Mouse (Mus musculus): ENCODE measurements around the gene Aldh3b3. TPM values are rescaled to one million over a fixed set of nuclear protein-coding genes. Genes with fewer than 3 reads are reported as not detected.
A peak's percentile ranks its signal among the peaks of the same experiment; 100 is the strongest.

The Aldh3b3 gene
- polyA plus RNA-seq, 1 experiment from 2014 or later, result 0.07 TPM

DNA sequence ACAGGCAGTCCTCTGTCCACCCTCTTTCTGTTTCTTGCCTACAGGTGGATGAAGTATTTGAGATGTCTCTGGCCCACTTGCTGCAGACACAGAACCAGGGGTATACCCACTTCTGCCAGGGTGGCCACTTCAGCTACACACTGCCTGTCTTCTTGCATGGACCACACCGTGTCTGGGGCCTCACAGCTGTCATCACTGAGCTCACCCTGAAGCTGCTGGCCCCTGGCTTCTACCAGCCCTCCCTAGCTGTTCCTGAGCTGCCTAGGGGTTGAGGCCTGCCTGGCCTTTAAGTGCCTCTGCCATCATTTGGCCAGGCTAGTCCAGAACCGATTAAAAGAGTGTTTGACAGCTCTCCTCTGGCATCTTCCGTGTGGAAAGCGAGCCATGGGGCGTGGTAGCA lies 43.3 kb downstream of the Aldh3b3 start:
- 72% methylated on average over 5 of the region's 5 CpGs for WGBS
- no peak overlapping the region for H3K9ac ChIP-seq (ENCODE audit: low read depth, low read length)
- no peak for TF ChIP-seq CTCF (IDR thresholded peaks at IDR 0.05; ENCODE audit: low read depth)
- no peak overlapping the region for H3K27ac ChIP-seq
- no peaks in the 10 kb centered on the region for H3K27me3 ChIP-seq (ENCODE audit: insufficient read depth, low read length)
- ATAC-seq (replicated peaks; ENCODE audit: low FRiP score, low read depth) (no peak), DNase-seq (ENCODE audit: low spot score) (no peak)
- H3K4me3 ChIP-seq (replicated peaks; ENCODE audit: low read depth, low read length), result no peak overlapping the region
- H3K4me2 ChIP-seq (ENCODE audit: low read length), result peak overlapping the region; percentile 96; the same call in 1 of the 2 replicates
- no peaks in the 10 kb centered on the region for H3K36me3 ChIP-seq (ENCODE audit: insufficient read depth, low read length)
- H3K4me1 ChIP-seq (replicated peaks; ENCODE audit: insufficient read depth, low read length), result peaks cover 9% of the 10 kb centered on the region; the same call in 1 of the 2 replicates
- no peaks in the 10 kb centered on the region for H3K9me3 ChIP-seq (replicated peaks; ENCODE audit: low read length)

DNA sequence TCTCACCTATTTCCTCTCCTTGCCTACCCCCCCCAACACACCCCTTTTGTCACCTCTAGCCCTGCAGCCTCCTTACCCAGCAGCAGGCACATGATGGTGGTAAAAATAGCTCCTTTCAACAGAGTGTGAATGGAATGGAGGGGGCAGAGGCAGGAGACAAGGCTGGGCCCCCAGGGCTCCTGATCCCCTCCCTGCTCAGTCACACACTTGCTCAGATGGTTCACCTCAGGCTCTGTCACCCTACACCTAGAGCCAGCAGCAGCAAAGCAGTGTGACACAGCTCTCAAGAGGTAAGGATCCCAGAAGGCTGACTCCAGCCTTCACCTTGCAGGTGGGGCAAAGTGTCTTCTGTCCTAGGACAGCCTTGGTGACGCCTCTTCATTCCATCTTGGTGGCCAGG lies 44.7 kb downstream of the Aldh3b3 start, which contains the start of gene Doc2g:
Gene Doc2g, plus strand, starts transcription at position 202 of the 400 bp plus-strand sequence.
- no peak for TF ChIP-seq CTCF (IDR thresholded peaks at IDR 0.05; ENCODE audit: low read depth)
- 46% methylated on average over 1 of the region's 1 CpGs for WGBS
- Histone ChIP-seq H3K9ac (ENCODE audit: low read depth, low read length) (no peak within 1 kb of the TSS), H3K36me3 (ENCODE audit: insufficient read depth, low read length) (peaks cover 13% of the 10 kb centered on the region), H3K4me2 (ENCODE audit: low read length) (no peak within 1 kb of the TSS), H3K27ac (no peak within 1 kb of the TSS), H3K4me1 (replicated peaks; ENCODE audit: insufficient read depth, low read length) (peaks cover 8% of the 10 kb centered on the region; the same call in 1 of the 2 replicates), H3K9me3 (replicated peaks; ENCODE audit: low read length) (no peaks in the 10 kb centered on the region), H3K27me3 (ENCODE audit: insufficient read depth, low read length) (no peaks in the 10 kb centered on the region), H3K4me3 (replicated peaks; ENCODE audit: low read depth, low read length) (no peak within 1 kb of the TSS)
- ATAC-seq (replicated peaks; ENCODE audit: low FRiP score, low read depth) (no peak), DNase-seq (ENCODE audit: low spot score) (no peak)

GRCm38 (mm10) chr19:4003641-4004040 lies 45.2 kb downstream of the Aldh3b3 start:
- no peak for DNase-seq (ENCODE audit: low spot score)
- Histone ChIP-seq H3K4me1 (replicated peaks; ENCODE audit: insufficient read depth, low read length) (peaks cover 8% of the 10 kb centered on the region; the same call in 1 of the 2 replicates), H3K27ac (no peak overlapping the region), H3K9ac (ENCODE audit: low read depth, low read length) (no peak overlapping the region), H3K4me2 (ENCODE audit: low read length) (no peak overlapping the region), H3K4me3 (replicated peaks; ENCODE audit: low read depth, low read length) (no peak overlapping the region), H3K36me3 (ENCODE audit: insufficient read depth, low read length) (peaks cover 18% of the 10 kb centered on the region), H3K9me3 (replicated peaks; ENCODE audit: low read length) (no peaks in the 10 kb centered on the region), H3K27me3 (ENCODE audit: insufficient read depth, low read length) (no peaks in the 10 kb centered on the region)
- ATAC-seq (replicated peaks; ENCODE audit: low FRiP score, low read depth), result no peak
- 72% methylated on average over 12 of the region's 12 CpGs for WGBS
- no peak for TF ChIP-seq CTCF (IDR thresholded peaks at IDR 0.05; ENCODE audit: low read depth)

DNA sequence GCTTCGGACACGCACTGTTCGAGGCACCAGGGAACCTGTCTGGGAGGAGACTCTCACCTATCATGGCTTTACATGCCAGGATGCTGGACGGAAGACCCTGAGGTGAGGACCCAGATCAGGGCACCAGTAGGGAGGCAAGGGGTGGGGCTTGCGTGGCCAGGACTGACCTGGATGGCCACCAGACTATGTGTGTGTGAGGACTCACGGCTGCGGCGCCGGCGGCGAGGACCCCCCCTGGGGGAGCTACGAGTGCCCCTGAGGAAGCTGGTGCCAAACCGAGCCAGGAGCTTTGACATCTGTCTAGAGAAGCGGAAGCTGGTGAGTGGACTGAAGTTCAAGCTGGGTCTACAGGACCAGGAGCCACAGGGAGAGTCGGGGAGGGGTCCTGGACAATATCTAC lies 45.9 kb downstream of the Aldh3b3 start:
- H3K4me3 ChIP-seq (replicated peaks; ENCODE audit: low read depth, low read length), result no peak overlapping the region
- H3K27me3 ChIP-seq (ENCODE audit: insufficient read depth, low read length), result no peaks in the 10 kb centered on the region
- H3K27ac ChIP-seq, result no peak overlapping the region
- H3K4me2 ChIP-seq (ENCODE audit: low read length), result no peak overlapping the region
- H3K9me3 ChIP-seq (replicated peaks; ENCODE audit: low read length), result no peaks in the 10 kb centered on the region
- no peak overlapping the region for H3K9ac ChIP-seq (ENCODE audit: low read depth, low read length)
- peaks cover 8% of the 10 kb centered on the region; the same call in 1 of the 2 replicates for H3K4me1 ChIP-seq (replicated peaks; ENCODE audit: insufficient read depth, low read length)
- ATAC-seq (replicated peaks; ENCODE audit: low FRiP score, low read depth), result no peak
- H3K36me3 ChIP-seq (ENCODE audit: insufficient read depth, low read length), result peaks cover 23% of the 10 kb centered on the region
- TF ChIP-seq CTCF (IDR thresholded peaks at IDR 0.05; ENCODE audit: low read depth), result no peak
- DNase-seq (ENCODE audit: low spot score), result no peak
- WGBS, result 83% methylated on average over 15 of the region's 15 CpGs

- DNase-seq (ENCODE audit: low spot score) (no peak), ATAC-seq (replicated peaks; ENCODE audit: low FRiP score, low read depth) (no peak)
- H3K9me3 ChIP-seq (replicated peaks; ENCODE audit: low read length), result no peaks in the 10 kb centered on the region
- WGBS, result 86% methylated on average over 9 of the region's 9 CpGs
- no peak overlapping the region for H3K9ac ChIP-seq (ENCODE audit: low read depth, low read length)
- peaks cover 8% of the 10 kb centered on the region; the same call in 1 of the 2 replicates for H3K4me1 ChIP-seq (replicated peaks; ENCODE audit: insufficient read depth, low read length)
- H3K27ac ChIP-seq, result no peak overlapping the region
- H3K36me3 ChIP-seq (ENCODE audit: insufficient read depth, low read length), result peaks cover 31% of the 10 kb centered on the region
- no peaks in the 10 kb centered on the region for H3K27me3 ChIP-seq (ENCODE audit: insufficient read depth, low read length)
- no peak for TF ChIP-seq CTCF (IDR thresholded peaks at IDR 0.05; ENCODE audit: low read depth)
- no peak overlapping the region for H3K4me3 ChIP-seq (replicated peaks; ENCODE audit: low read depth, low read length)
- H3K4me2 ChIP-seq (ENCODE audit: low read length), result no peak overlapping the region
These were observed 46.6 kb downstream of the Aldh3b3 start for GRCm38 (mm10) chr19:4005091-4005490.

GRCm38 (mm10) chr19:4005971-4006370 lies 47.5 kb downstream of the Aldh3b3 start:
- WGBS, result 93% methylated on average over 8 of the region's 8 CpGs
- no peak for DNase-seq (ENCODE audit: low spot score)
- Histone ChIP-seq H3K4me1 (replicated peaks; ENCODE audit: insufficient read depth, low read length) (peaks cover 4% of the 10 kb centered on the region; the same call in 1 of the 2 replicates), H3K9me3 (replicated peaks; ENCODE audit: low read length) (no peaks in the 10 kb centered on the region), H3K9ac (ENCODE audit: low read depth, low read length) (no peak overlapping the region), H3K27ac (no peak overlapping the region), H3K27me3 (ENCODE audit: insufficient read depth, low read length) (no peaks in the 10 kb centered on the region), H3K4me2 (ENCODE audit: low read length) (no peak overlapping the region), H3K4me3 (replicated peaks; ENCODE audit: low read depth, low read length) (no peak overlapping the region), H3K36me3 (ENCODE audit: insufficient read depth, low read length) (peaks cover 31% of the 10 kb centered on the region)
- TF ChIP-seq CTCF (IDR thresholded peaks at IDR 0.05; ENCODE audit: low read depth), result no peak
- no peak for ATAC-seq (replicated peaks; ENCODE audit: low FRiP score, low read depth)

DNA sequence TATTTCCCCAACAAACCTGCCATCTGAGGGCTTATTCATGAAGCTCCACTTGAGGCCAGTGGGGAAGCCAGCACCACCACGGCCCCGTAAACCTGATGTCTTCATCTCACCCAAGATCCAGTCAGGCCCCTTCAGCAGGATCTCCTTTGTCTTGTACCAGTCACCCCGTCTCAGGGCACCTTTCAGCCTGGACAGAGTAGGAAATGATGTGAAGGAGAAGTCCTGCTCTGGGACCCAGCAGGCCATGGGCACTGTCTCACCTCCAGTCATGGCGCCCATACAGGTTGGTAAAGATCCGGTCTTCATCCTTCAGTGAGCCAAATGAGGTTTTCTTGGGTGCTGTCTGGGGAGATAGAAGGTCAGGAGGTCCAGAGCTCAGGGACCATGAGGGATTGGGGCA lies 52.6 kb downstream of the Aldh3b3 start:
- Histone ChIP-seq H3K4me1 (replicated peaks; ENCODE audit: insufficient read depth, low read length) (no peaks in the 10 kb centered on the region), H3K9me3 (replicated peaks; ENCODE audit: low read length) (no peaks in the 10 kb centered on the region), H3K27me3 (ENCODE audit: insufficient read depth, low read length) (no peaks in the 10 kb centered on the region), H3K4me3 (replicated peaks; ENCODE audit: low read depth, low read length) (no peak overlapping the region), H3K27ac (no peak overlapping the region), H3K4me2 (ENCODE audit: low read length) (no peak overlapping the region), H3K36me3 (ENCODE audit: insufficient read depth, low read length) (peaks cover 31% of the 10 kb centered on the region), H3K9ac (ENCODE audit: low read depth, low read length) (no peak overlapping the region)
- no peak for ATAC-seq (replicated peaks; ENCODE audit: low FRiP score, low read depth)
- TF ChIP-seq CTCF (IDR thresholded peaks at IDR 0.05; ENCODE audit: low read depth), result no peak
- 91% methylated on average over 5 of the region's 5 CpGs for WGBS
- no peak for DNase-seq (ENCODE audit: low spot score)

Data from kidney, postnatal 0 days (tissue).